Mouse (Mus musculus) induced T-regulatory cell, adult 2 months (primary cell): ENCODE data around the gene Spint2.
A peak's percentile ranks its signal among the peaks of the same experiment; 100 is the strongest.

ENCODE experiments used
- DNase-seq: peaks from one replicate; pipeline ENCODE4 v3.0.0-alpha.2; 2012; ENCODE audit warnings: low read depth

Gene Spint2

GRCm38 (mm10) chr7:29303738-29304462 lies 22.2 kb upstream of the Spint2 start, which contains the start of gene Dpf1:
Dpf1 (plus strand) TSS chr7:29303951.
- DNase-seq, result peak; percentile 73

- DNase-seq, result no peak
Observed at GRCm38 (mm10) chr7:29302641-29303040, 20.9 kb upstream of the Spint2 start.

GRCm38 (mm10) chr7:29301127-29301566 lies 19.4 kb upstream of the Spint2 start:
- DNase-seq, result peak; percentile 83

- peak; percentile 86 for DNase-seq
Observed at GRCm38 (mm10) chr7:29296998-29297397, 15.3 kb upstream of the Spint2 start.

- DNase-seq, result no peak
Observed at GRCm38 (mm10) chr7:29295861-29296647, 14.3 kb upstream of the Spint2 start.

GRCm38 (mm10) chr7:29294111-29294761 lies 12.5 kb upstream of the Spint2 start:
- no peak for DNase-seq

- no peak for DNase-seq
Observed at GRCm38 (mm10) chr7:29293131-29294065, 11.7 kb upstream of the Spint2 start.

- no peak for DNase-seq
Observed at GRCm38 (mm10) chr7:29292458-29293098, 10.9 kb upstream of the Spint2 start.

GRCm38 (mm10) chr7:29291616-29292457 lies 10.1 kb upstream of the Spint2 start:
- no peak for DNase-seq

GRCm38 (mm10) chr7:29290691-29291485 lies 9.2 kb upstream of the Spint2 start:
- DNase-seq, result no peak

GRCm38 (mm10) chr7:29289856-29290255 lies 8.1 kb upstream of the Spint2 start:
- DNase-seq, result no peak

GRCm38 (mm10) chr7:29288942-29289638 lies 7.4 kb upstream of the Spint2 start, which contains the start of gene Ppp1r14a:
Ppp1r14a (plus strand) TSS chr7:29289308.
- DNase-seq, result peak; percentile 77

- no peak for DNase-seq
Observed at GRCm38 (mm10) chr7:29288079-29288478, 6.4 kb upstream of the Spint2 start.

- DNase-seq, result no peak
Observed at GRCm38 (mm10) chr7:29287481-29287880, 5.8 kb upstream of the Spint2 start.

- no peak for DNase-seq
Observed at GRCm38 (mm10) chr7:29284523-29284922, 2.8 kb upstream of the Spint2 start.

GRCm38 (mm10) chr7:29283876-29284275 lies 2.2 kb upstream of the Spint2 start:
- no peak for DNase-seq

GRCm38 (mm10) chr7:29282074-29282554 lies 402 bp upstream of the Spint2 start:
- no peak for DNase-seq

GRCm38 (mm10) chr7:29280801-29281200 lies 911 bp downstream of the Spint2 start:
- peak; percentile 49 for DNase-seq
